Mouse (Mus musculus) left cerebral cortex, adult 11 months (tissue): ENCODE results near the gene Mpz.

Source experiments
- DNase-seq: peaks from one replicate; pipeline ENCODE4 v3.0.0; 2022; ENCODE audit warnings: low spot score

The Mpz gene

GRCm38 (mm10) chr1:171187851-171188700, 37.6 kb downstream of the Mpz start:
- DNase-seq, result no peak

GRCm38 (mm10) chr1:171189046-171189445, 38.5 kb downstream of the Mpz start:
- DNase-seq, result no peak

- DNase-seq, result no peak
These were observed 39.1 kb downstream of the Mpz start for GRCm38 (mm10) chr1:171189476-171190114.

GRCm38 (mm10) chr1:171190832-171191231, 40.3 kb downstream of the Mpz start:
- no peak for DNase-seq

- DNase-seq, result no peak
These were observed 41.8 kb downstream of the Mpz start for GRCm38 (mm10) chr1:171192283-171192682.

- DNase-seq, result no peak
These were observed 42.8 kb downstream of the Mpz start for GRCm38 (mm10) chr1:171193093-171193840.

- no peak for DNase-seq
These were observed 43.7 kb downstream of the Mpz start for GRCm38 (mm10) chr1:171193911-171194830.

- no peak for DNase-seq
These were observed 44.7 kb downstream of the Mpz start for GRCm38 (mm10) chr1:171195046-171195822.

- DNase-seq, result peak; percentile 66
These were observed 45.4 kb downstream of the Mpz start, which contains the start of gene Pcp4l1 for GRCm38 (mm10) chr1:171195887-171196397. Gene Pcp4l1, minus strand, starts transcription at chr1:171196268.

- no peak for DNase-seq
These were observed 49.0 kb downstream of the Mpz start for GRCm38 (mm10) chr1:171199532-171199931.

GRCm38 (mm10) chr1:171200769-171201168, 50.3 kb downstream of the Mpz start:
- no peak for DNase-seq

- DNase-seq, result no peak
These were observed 53.1 kb downstream of the Mpz start for GRCm38 (mm10) chr1:171203471-171204248.

GRCm38 (mm10) chr1:171204249-171204644, 53.7 kb downstream of the Mpz start:
- no peak for DNase-seq

GRCm38 (mm10) chr1:171205704-171206493, 55.4 kb downstream of the Mpz start:
- DNase-seq, result no peak

GRCm38 (mm10) chr1:171209409-171209808, 58.9 kb downstream of the Mpz start:
- DNase-seq, result no peak
